Mouse (Mus musculus): ENCODE results near the gene Lrrc3c. TPM values are rescaled to one million over a fixed set of nuclear protein-coding genes. Genes with fewer than 3 reads are reported as not detected.

The Lrrc3c gene
- total and polyA plus RNA-seq, 3 experiments = not detected

DNA sequence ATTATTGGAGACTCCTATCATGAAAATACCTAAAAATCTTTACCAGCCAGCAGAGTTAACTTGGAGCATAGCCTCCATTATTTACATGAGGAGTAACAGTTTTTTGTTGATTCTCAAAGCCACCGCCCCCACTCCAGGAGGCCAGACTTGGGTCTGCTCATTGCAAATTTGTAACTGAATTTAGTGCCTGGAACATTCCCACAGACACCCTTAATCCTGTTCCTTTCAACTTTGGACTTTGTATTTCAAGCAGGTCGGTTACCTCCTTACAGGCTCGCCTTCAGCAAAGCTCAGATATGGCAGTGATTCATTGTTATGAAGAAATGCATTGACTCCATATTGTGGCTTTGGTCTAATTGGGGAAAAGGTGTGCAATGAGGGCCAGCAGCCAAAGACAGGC is 46.7 kb downstream of the Lrrc3c start:
- Histone ChIP-seq H3K79me2 (replicated peaks; ENCODE audit: control insufficient read depth, insufficient read depth, low read length) (no peaks in the 10 kb centered on the region), H3K27ac (no peak overlapping the region), H3K9ac (ENCODE audit: low read depth, low read length) (no peak overlapping the region), H3K27me3 (ENCODE audit: control insufficient read depth, insufficient read depth, low read length) (no peaks in the 10 kb centered on the region), H3K4me3 (no peak overlapping the region), H3K36me3 (ENCODE audit: control insufficient read depth, insufficient read depth, low read length) (no peaks in the 10 kb centered on the region), H3K4me1 (ENCODE audit: control insufficient read depth, insufficient read depth, low read length) (no peaks in the 10 kb centered on the region)
- no peak for DNase-seq
- TF ChIP-seq EP300 (IDR thresholded peaks at IDR 0.05; ENCODE audit: insufficient read depth, low read depth, low read length) (no peak), POLR2A (IDR thresholded peaks at IDR 0.05; ENCODE audit: insufficient read depth, low read depth, low read length) (no peak), CTCF (IDR thresholded peaks at IDR 0.05) (no peak)
- 77% methylated on average over 3 of the region's 3 CpGs for WGBS
- intact Hi-C loops (cut with DNase I) = no loop called here

DNA sequence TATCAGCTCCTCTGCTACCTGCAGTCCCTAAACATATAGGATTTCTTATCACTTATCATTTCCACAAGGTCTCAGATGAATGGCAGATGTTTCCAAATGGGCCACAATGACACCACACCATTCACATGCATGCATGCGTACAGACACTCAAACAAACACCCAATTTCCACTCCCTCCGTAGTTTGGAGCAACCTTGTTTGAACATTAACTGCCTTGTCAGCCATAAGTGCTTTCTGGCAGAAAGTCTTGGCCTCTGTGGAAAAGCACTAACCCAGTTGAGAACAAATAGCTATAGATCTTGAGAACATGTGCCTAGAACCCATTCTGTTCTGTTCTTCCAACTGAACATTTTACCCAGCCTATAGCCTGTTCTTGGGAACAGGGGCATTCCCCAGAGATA is 47.9 kb downstream of the Lrrc3c start:
- no peak overlapping the region for H3K27ac ChIP-seq
- 70% methylated on average over 2 of the region's 2 CpGs for WGBS
- intact Hi-C loops (cut with DNase I) = no loop called here
- H3K79me2 ChIP-seq (replicated peaks; ENCODE audit: control insufficient read depth, insufficient read depth, low read length) = no peaks in the 10 kb centered on the region
- no peak for DNase-seq
- TF ChIP-seq EP300 (IDR thresholded peaks at IDR 0.05; ENCODE audit: insufficient read depth, low read depth, low read length) (no peak), POLR2A (IDR thresholded peaks at IDR 0.05; ENCODE audit: insufficient read depth, low read depth, low read length) (no peak), CTCF (IDR thresholded peaks at IDR 0.05) (no peak)
- no peaks in the 10 kb centered on the region for H3K27me3 ChIP-seq (ENCODE audit: control insufficient read depth, insufficient read depth, low read length)
- no peaks in the 10 kb centered on the region for H3K36me3 ChIP-seq (ENCODE audit: control insufficient read depth, insufficient read depth, low read length)
- H3K4me1 ChIP-seq (ENCODE audit: control insufficient read depth, insufficient read depth, low read length) = no peaks in the 10 kb centered on the region
- H3K9ac ChIP-seq (ENCODE audit: low read depth, low read length) = no peak overlapping the region
- H3K4me3 ChIP-seq = no peak overlapping the region

DNA sequence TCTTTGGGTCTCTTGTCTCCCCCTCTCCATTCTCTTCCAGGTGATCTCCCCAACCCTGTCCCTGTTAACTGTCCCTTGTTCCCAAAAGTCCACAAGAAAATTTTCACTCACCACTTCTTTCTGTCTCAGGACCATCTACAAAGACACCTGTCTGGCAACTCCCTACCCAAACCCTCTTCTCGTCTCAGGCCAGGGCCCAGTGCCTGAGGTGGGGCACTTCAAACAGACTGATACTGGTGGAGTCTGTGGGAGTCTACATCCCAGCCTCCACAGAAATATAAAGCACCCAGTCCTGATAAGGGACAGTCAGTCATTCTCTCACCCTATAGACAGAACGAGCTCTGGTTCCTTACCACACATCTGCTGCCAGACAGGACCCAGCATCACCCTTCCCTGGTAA is 48.4 kb downstream of the Lrrc3c start, which contains the start of gene Gsdma2:
Gene Gsdma2, plus strand, starts transcription at position 301 of the 400 bp plus-strand sequence.
- Histone ChIP-seq H3K36me3 (ENCODE audit: control insufficient read depth, insufficient read depth, low read length) (no peaks in the 10 kb centered on the region), H3K27me3 (ENCODE audit: control insufficient read depth, insufficient read depth, low read length) (no peaks in the 10 kb centered on the region), H3K4me1 (ENCODE audit: control insufficient read depth, insufficient read depth, low read length) (no peaks in the 10 kb centered on the region), H3K79me2 (replicated peaks; ENCODE audit: control insufficient read depth, insufficient read depth, low read length) (no peaks in the 10 kb centered on the region), H3K4me3 (no peak within 1 kb of the TSS), H3K9ac (ENCODE audit: low read depth, low read length) (no peak within 1 kb of the TSS), H3K27ac (no peak within 1 kb of the TSS)
- 38% methylated on average over 2 of the region's 2 CpGs for WGBS
- no peak for DNase-seq
- intact Hi-C loops (cut with DNase I) = no loop called here
- TF ChIP-seq POLR2A (IDR thresholded peaks at IDR 0.05; ENCODE audit: insufficient read depth, low read depth, low read length) (no peak), CTCF (IDR thresholded peaks at IDR 0.05) (no peak), EP300 (IDR thresholded peaks at IDR 0.05; ENCODE audit: insufficient read depth, low read depth, low read length) (no peak)

Other genes starting within 250 kb of the Lrrc3c start
- gene Ppp1r1b, start 249.9 kb upstream of the Lrrc3c start, total RNA-seq (2021) = 1 to 10 TPM; 2.6 to 5.3 TPM
- 15.8 and 16.2 TPM in 2 replicates for gene Ppp1r1b, start 249.9 kb upstream of the Lrrc3c start, polyA plus RNA-seq (2012; rRNA removed)
- 10 to 100 TPM; 19.0 to 24.3 TPM for gene Stard3, start 239.9 kb upstream of the Lrrc3c start, total RNA-seq (2021)
- gene Stard3, start 239.9 kb upstream of the Lrrc3c start, polyA plus RNA-seq (2012; rRNA removed) = 58.3 and 62.3 TPM in 2 replicates
- gene Tcap, start 214.5 kb upstream of the Lrrc3c start, total RNA-seq (2021) = 1,000 to 10,000 TPM; 1,095 to 3,136 TPM
- 1,250 and 1,827 TPM in 2 replicates for gene Tcap, start 214.5 kb upstream of the Lrrc3c start, polyA plus RNA-seq (2012; rRNA removed)
- gene Pnmt, start 211.8 kb upstream of the Lrrc3c start, total RNA-seq (2021) = 1 to 10 TPM in 1 of 2 experiments, under 1 TPM in 1; 0.91 to 1.5 TPM
- gene Pnmt, start 211.8 kb upstream of the Lrrc3c start, polyA plus RNA-seq (2012; rRNA removed) = 1.6 and 2.6 TPM in 2 replicates
- 1 to 10 TPM; 7.7 to 8.5 TPM for gene Pgap3, start 197.8 kb upstream of the Lrrc3c start, total RNA-seq (2021)
- gene Pgap3, start 197.8 kb upstream of the Lrrc3c start, polyA plus RNA-seq (2012; rRNA removed) = 18.8 and 21.1 TPM in 2 replicates
- gene Erbb2, start 185.8 kb upstream of the Lrrc3c start, total RNA-seq (2021) = 1 to 10 TPM; 6.6 to 6.9 TPM
- gene Erbb2, start 185.8 kb upstream of the Lrrc3c start, polyA plus RNA-seq (2012; rRNA removed) = 8.4 and 9.2 TPM in 2 replicates
- gene Mien1, start 159.3 kb upstream of the Lrrc3c start, total RNA-seq (2021) = 10 to 100 TPM; 61.6 to 63.6 TPM
- gene Mien1, start 159.3 kb upstream of the Lrrc3c start, polyA plus RNA-seq (2012; rRNA removed) = 53.5 and 80.0 TPM in 2 replicates
- under 1 TPM; 0.11 to 0.31 TPM for gene Grb7, start 151.9 kb upstream of the Lrrc3c start, total RNA-seq (2021)
- 0.56 and 0.72 TPM in 2 replicates for gene Grb7, start 151.9 kb upstream of the Lrrc3c start, polyA plus RNA-seq (2012; rRNA removed)
- 1 to 10 TPM in 1 of 2 experiments, under 1 TPM in 1; 0.94 to 1.5 TPM for gene Ikzf3, start 52.3 kb upstream of the Lrrc3c start, total RNA-seq (2021)
- 0.61 and 1.5 TPM in 2 replicates for gene Ikzf3, start 52.3 kb upstream of the Lrrc3c start, polyA plus RNA-seq (2012; rRNA removed)
- not detected for gene Zpbp2, start 47.2 kb upstream of the Lrrc3c start, total RNA-seq (2021)
- gene Zpbp2, start 47.2 kb upstream of the Lrrc3c start, polyA plus RNA-seq (2012; rRNA removed) = 0.23 TPM in 1 of 2 replicates, not detected in the other
- 10 to 100 TPM; 40.2 to 40.9 TPM for gene Ormdl3, start 10.9 kb upstream of the Lrrc3c start, total RNA-seq (2021)
- 61.2 and 63.8 TPM in 2 replicates for gene Ormdl3, start 10.9 kb upstream of the Lrrc3c start, polyA plus RNA-seq (2012; rRNA removed)
- gene Gm12355, start 27.4 kb downstream of the Lrrc3c start, total RNA-seq (2021) = 10 to 100 TPM in 1 of 2 experiments, 1 to 10 TPM in 1; 7.9 to 10.8 TPM
- not detected in 2 replicates for gene Gm12355, start 27.4 kb downstream of the Lrrc3c start, polyA plus RNA-seq (2012; rRNA removed)
- gene Gsdma3, start 28.1 kb downstream of the Lrrc3c start, total RNA-seq (2021) = 1 to 10 TPM; 2.7 to 2.9 TPM
- gene Gsdma3, start 28.1 kb downstream of the Lrrc3c start, polyA plus RNA-seq (2012; rRNA removed) = not detected in 2 replicates
- gene Gsdma2, start 48.5 kb downstream of the Lrrc3c start, total RNA-seq (2021) = not detected
- gene Gsdma2, start 48.5 kb downstream of the Lrrc3c start, polyA plus RNA-seq (2012; rRNA removed) = not detected in 2 replicates
- gene Gsdma, start 66.1 kb downstream of the Lrrc3c start, total RNA-seq (2021) = not detected
- 0.04 TPM in 1 of 2 replicates, not detected in the other for gene Gsdma, start 66.1 kb downstream of the Lrrc3c start, polyA plus RNA-seq (2012; rRNA removed)
- gene Psmd3, start 84.3 kb downstream of the Lrrc3c start, total RNA-seq (2021) = 100 to 1,000 TPM in 1 of 2 experiments, 10 to 100 TPM in 1; 89.5 to 105 TPM
- 144 and 173 TPM in 2 replicates for gene Psmd3, start 84.3 kb downstream of the Lrrc3c start, polyA plus RNA-seq (2012; rRNA removed)
- not detected for gene Csf3, start 103.0 kb downstream of the Lrrc3c start, total RNA-seq (2021)
- gene Csf3, start 103.0 kb downstream of the Lrrc3c start, polyA plus RNA-seq (2012; rRNA removed) = not detected in 2 replicates
- gene Med24, start 131.1 kb downstream of the Lrrc3c start, total RNA-seq (2021) = 10 to 100 TPM; 41.6 to 48.1 TPM
- 54.5 and 65.2 TPM in 2 replicates for gene Med24, start 131.1 kb downstream of the Lrrc3c start, polyA plus RNA-seq (2012; rRNA removed)
- gene Thra, start 142.3 kb downstream of the Lrrc3c start, total RNA-seq (2021) = 100 to 1,000 TPM; 103 to 105 TPM
- 89.4 and 104 TPM in 2 replicates for gene Thra, start 142.3 kb downstream of the Lrrc3c start, polyA plus RNA-seq (2012; rRNA removed)
- gene Nr1d1, start 177.0 kb downstream of the Lrrc3c start, total RNA-seq (2021) = 100 to 1,000 TPM in 1 of 2 experiments, 10 to 100 TPM in 1; 35.5 to 111 TPM
- gene Nr1d1, start 177.0 kb downstream of the Lrrc3c start, polyA plus RNA-seq (2012; rRNA removed) = 190 and 208 TPM in 2 replicates
- 10 to 100 TPM; 68.9 to 75.3 TPM for gene Msl1, start 197.2 kb downstream of the Lrrc3c start, total RNA-seq (2021)
- gene Msl1, start 197.2 kb downstream of the Lrrc3c start, polyA plus RNA-seq (2012; rRNA removed) = 21.9 and 44.4 TPM in 2 replicates
- gene Casc3, start 206.6 kb downstream of the Lrrc3c start, total RNA-seq (2021) = 10 to 100 TPM; 18.7 to 20.7 TPM
- 17.5 and 25.2 TPM in 2 replicates for gene Casc3, start 206.6 kb downstream of the Lrrc3c start, polyA plus RNA-seq (2012; rRNA removed)
- gene Rapgefl1, start 238.5 kb downstream of the Lrrc3c start, total RNA-seq (2021) = under 1 TPM; 0.50 to 0.77 TPM
- gene Rapgefl1, start 238.5 kb downstream of the Lrrc3c start, polyA plus RNA-seq (2012; rRNA removed) = 2.8 and 3.0 TPM in 2 replicates